Mouse (Mus musculus): Measurements from ENCODE around the gene Vps8.

The Vps8 gene

GRCm38 (mm10) chr16:21687406-21687805 is 264.5 kb downstream of the Vps8 start:
- 41% methylated on average over 5 of the region's 5 CpGs for WGBS

GRCm38 (mm10) chr16:21689141-21689540 is 266.2 kb downstream of the Vps8 start:
- 85% methylated on average over 5 of the region's 5 CpGs for WGBS

GRCm38 (mm10) chr16:21690216-21690755 is 267.4 kb downstream of the Vps8 start:
- WGBS = 45% methylated on average over 5 of the region's 5 CpGs

GRCm38 (mm10) chr16:21693981-21694462 is 271.1 kb downstream of the Vps8 start:
- WGBS = 2% methylated on average over 44 of the region's 45 CpGs

Data from cerebral cortex, adult 2 months (tissue).